Mouse (Mus musculus): ENCODE measurements around the gene Evi2a. TPM values are rescaled to one million over a fixed set of nuclear protein-coding genes. Genes with fewer than 3 reads are reported as not detected.

The Evi2a gene
- total RNA-seq (2017): 39.2 and 43.1 TPM in 2 replicates

- ATAC-seq (replicated peaks in 1 of 2; ENCODE audit: insufficient read depth in 1 of 2, low FRiP score in 2 of 2, low TSS enrichment in 1 of 2, low read depth in 1 of 2, poor library complexity in 2 of 2, severe bottlenecking in 2 of 2): peak; percentile 71 to 76
Observed at GRCm38 (mm10) chr11:79530333-79530761, at the start of gene Evi2a, which contains the start of gene Evi2. Gene Evi2a, minus strand, starts transcription at chr11:79530609. Gene Evi2, minus strand, starts transcription at chr11:79530589.

GRCm38 (mm10) chr11:79577741-79578140, 47.3 kb upstream of the Evi2a start:
- ATAC-seq (replicated peaks in 1 of 2; ENCODE audit: insufficient read depth in 1 of 2, low FRiP score in 2 of 2, low TSS enrichment in 1 of 2, low read depth in 1 of 2, poor library complexity in 2 of 2, severe bottlenecking in 2 of 2): peak; percentile 75 to 88

GRCm38 (mm10) chr11:79575383-79576073, 45.1 kb upstream of the Evi2a start:
- no peak for ATAC-seq (replicated peaks in 1 of 2; ENCODE audit: insufficient read depth in 1 of 2, low FRiP score in 2 of 2, low TSS enrichment in 1 of 2, low read depth in 1 of 2, poor library complexity in 2 of 2, severe bottlenecking in 2 of 2)

- ATAC-seq (replicated peaks in 1 of 2; ENCODE audit: insufficient read depth in 1 of 2, low FRiP score in 2 of 2, low TSS enrichment in 1 of 2, low read depth in 1 of 2, poor library complexity in 2 of 2, severe bottlenecking in 2 of 2): peak; percentile 55 to 72
Observed at GRCm38 (mm10) chr11:79573836-79574235, 43.4 kb upstream of the Evi2a start.

- ATAC-seq (replicated peaks in 1 of 2; ENCODE audit: insufficient read depth in 1 of 2, low FRiP score in 2 of 2, low TSS enrichment in 1 of 2, low read depth in 1 of 2, poor library complexity in 2 of 2, severe bottlenecking in 2 of 2): no peak
Observed at GRCm38 (mm10) chr11:79570319-79570718, 39.9 kb upstream of the Evi2a start.

- ATAC-seq (replicated peaks in 1 of 2; ENCODE audit: insufficient read depth in 1 of 2, low FRiP score in 2 of 2, low TSS enrichment in 1 of 2, low read depth in 1 of 2, poor library complexity in 2 of 2, severe bottlenecking in 2 of 2): no peak
Observed at GRCm38 (mm10) chr11:79568197-79568911, 37.9 kb upstream of the Evi2a start.

- no peak for ATAC-seq (replicated peaks in 1 of 2; ENCODE audit: insufficient read depth in 1 of 2, low FRiP score in 2 of 2, low TSS enrichment in 1 of 2, low read depth in 1 of 2, poor library complexity in 2 of 2, severe bottlenecking in 2 of 2)
Observed at GRCm38 (mm10) chr11:79566947-79567346, 36.5 kb upstream of the Evi2a start.

- no peak for ATAC-seq (replicated peaks in 1 of 2; ENCODE audit: insufficient read depth in 1 of 2, low FRiP score in 2 of 2, low TSS enrichment in 1 of 2, low read depth in 1 of 2, poor library complexity in 2 of 2, severe bottlenecking in 2 of 2)
Observed at GRCm38 (mm10) chr11:79563493-79563892, 33.1 kb upstream of the Evi2a start.

- no peak for ATAC-seq (replicated peaks in 1 of 2; ENCODE audit: insufficient read depth in 1 of 2, low FRiP score in 2 of 2, low TSS enrichment in 1 of 2, low read depth in 1 of 2, poor library complexity in 2 of 2, severe bottlenecking in 2 of 2)
Observed at GRCm38 (mm10) chr11:79560536-79560935, 30.1 kb upstream of the Evi2a start.

- ATAC-seq (replicated peaks in 1 of 2; ENCODE audit: insufficient read depth in 1 of 2, low FRiP score in 2 of 2, low TSS enrichment in 1 of 2, low read depth in 1 of 2, poor library complexity in 2 of 2, severe bottlenecking in 2 of 2): no peak
Observed at GRCm38 (mm10) chr11:79552622-79553021, 22.2 kb upstream of the Evi2a start.

- ATAC-seq (replicated peaks in 1 of 2; ENCODE audit: insufficient read depth in 1 of 2, low FRiP score in 2 of 2, low TSS enrichment in 1 of 2, low read depth in 1 of 2, poor library complexity in 2 of 2, severe bottlenecking in 2 of 2): no peak
Observed at GRCm38 (mm10) chr11:79536293-79536692, 5.9 kb upstream of the Evi2a start.

- no peak for ATAC-seq (replicated peaks in 1 of 2; ENCODE audit: insufficient read depth in 1 of 2, low FRiP score in 2 of 2, low TSS enrichment in 1 of 2, low read depth in 1 of 2, poor library complexity in 2 of 2, severe bottlenecking in 2 of 2)
Observed at GRCm38 (mm10) chr11:79535554-79535953, 5.1 kb upstream of the Evi2a start.

GRCm38 (mm10) chr11:79533950-79534690, 3.7 kb upstream of the Evi2a start:
- ATAC-seq (replicated peaks in 1 of 2; ENCODE audit: insufficient read depth in 1 of 2, low FRiP score in 2 of 2, low TSS enrichment in 1 of 2, low read depth in 1 of 2, poor library complexity in 2 of 2, severe bottlenecking in 2 of 2): no peak

- no peak for ATAC-seq (replicated peaks in 1 of 2; ENCODE audit: insufficient read depth in 1 of 2, low FRiP score in 2 of 2, low TSS enrichment in 1 of 2, low read depth in 1 of 2, poor library complexity in 2 of 2, severe bottlenecking in 2 of 2)
Observed at GRCm38 (mm10) chr11:79533311-79533710, 2.9 kb upstream of the Evi2a start.

- ATAC-seq (replicated peaks in 1 of 2; ENCODE audit: insufficient read depth in 1 of 2, low FRiP score in 2 of 2, low TSS enrichment in 1 of 2, low read depth in 1 of 2, poor library complexity in 2 of 2, severe bottlenecking in 2 of 2): no peak
Observed at GRCm38 (mm10) chr11:79531485-79531884, 1.1 kb upstream of the Evi2a start.

- no peak for ATAC-seq (replicated peaks in 1 of 2; ENCODE audit: insufficient read depth in 1 of 2, low FRiP score in 2 of 2, low TSS enrichment in 1 of 2, low read depth in 1 of 2, poor library complexity in 2 of 2, severe bottlenecking in 2 of 2)
Observed at GRCm38 (mm10) chr11:79530774-79531173, 365 bp upstream of the Evi2a start.

GRCm38 (mm10) chr11:79529736-79530135, 673 bp downstream of the Evi2a start:
- ATAC-seq (replicated peaks in 1 of 2; ENCODE audit: insufficient read depth in 1 of 2, low FRiP score in 2 of 2, low TSS enrichment in 1 of 2, low read depth in 1 of 2, poor library complexity in 2 of 2, severe bottlenecking in 2 of 2): no peak

- ATAC-seq (replicated peaks in 1 of 2; ENCODE audit: insufficient read depth in 1 of 2, low FRiP score in 2 of 2, low TSS enrichment in 1 of 2, low read depth in 1 of 2, poor library complexity in 2 of 2, severe bottlenecking in 2 of 2): no peak
Observed at GRCm38 (mm10) chr11:79529226-79529625, 1.2 kb downstream of the Evi2a start.

Data from hematopoietic stem cell, adult 5-6 weeks (primary cell).